Mouse (Mus musculus) heart, postnatal 36 days (tissue): ENCODE data around the gene Clptm1. TPM values are rescaled to one million over a fixed set of nuclear protein-coding genes. Genes with fewer than 3 reads are reported as not detected.

Source experiments
- DNase-seq, 2 experiments: peaks; one replicate each; pipeline ENCODE4 v3.0.0; 2021 to 2022
- intact Hi-C: fragments of 180-260 bp; cut with DNase I; formaldehyde crosslinking; loops from one replicate; pipeline ENCODE4 v1.15.1; 2025
- total RNA-seq, 2 experiments: library from RNA; stranded (reverse); gene quantifications; 2 replicates each; pipeline ENCODE4 v1.2.3; 2021

The Clptm1 gene
- total RNA-seq, 2 experiments from 2014 or later = 76.4 to 84.1 TPM

DNA sequence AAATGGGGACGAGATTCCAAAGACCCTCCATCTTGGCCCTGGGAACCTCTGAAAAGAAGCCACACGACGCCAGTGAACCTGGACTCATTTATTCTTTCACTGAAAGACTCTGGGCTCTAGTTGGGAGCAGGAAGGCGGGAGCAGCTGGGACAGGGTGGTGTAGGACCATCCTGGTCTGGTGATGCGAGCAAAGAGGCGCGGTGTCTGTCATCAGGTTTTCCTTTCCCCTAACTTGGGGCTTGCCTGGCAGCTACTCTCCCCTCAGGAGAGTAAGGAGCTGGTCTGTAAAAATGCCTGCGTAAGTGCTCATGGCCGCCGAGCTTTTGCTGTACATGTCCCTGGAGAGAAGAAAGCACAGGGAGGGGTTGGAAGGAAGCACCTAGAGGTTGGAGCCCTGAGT is 6.7 kb upstream of the Clptm1 start:
- DNase-seq = no peak
- intact Hi-C loops = no loop called here

GRCm38 (mm10) chr7:19668947-19669721 is 4.3 kb upstream of the Clptm1 start:
- intact Hi-C loops = loop anchor here (1.0 to 2.0 kb wide), 4 partner anchors 32 to 122 kb away; no protein-coding TSS in a partner anchor

GRCm38 (mm10) chr7:19667434-19667833 is 2.6 kb upstream of the Clptm1 start:
- intact Hi-C loops = no loop called here
- DNase-seq = no peak

More at GRCm38 (mm10) chr7:19668947-19669721, 4.3 kb upstream of the Clptm1 start:
- DNase-seq = peak; percentile 91 to 92

GRCm38 (mm10) chr7:19666750-19667149 is 1.9 kb upstream of the Clptm1 start:
- intact Hi-C loops = no loop called here

DNA sequence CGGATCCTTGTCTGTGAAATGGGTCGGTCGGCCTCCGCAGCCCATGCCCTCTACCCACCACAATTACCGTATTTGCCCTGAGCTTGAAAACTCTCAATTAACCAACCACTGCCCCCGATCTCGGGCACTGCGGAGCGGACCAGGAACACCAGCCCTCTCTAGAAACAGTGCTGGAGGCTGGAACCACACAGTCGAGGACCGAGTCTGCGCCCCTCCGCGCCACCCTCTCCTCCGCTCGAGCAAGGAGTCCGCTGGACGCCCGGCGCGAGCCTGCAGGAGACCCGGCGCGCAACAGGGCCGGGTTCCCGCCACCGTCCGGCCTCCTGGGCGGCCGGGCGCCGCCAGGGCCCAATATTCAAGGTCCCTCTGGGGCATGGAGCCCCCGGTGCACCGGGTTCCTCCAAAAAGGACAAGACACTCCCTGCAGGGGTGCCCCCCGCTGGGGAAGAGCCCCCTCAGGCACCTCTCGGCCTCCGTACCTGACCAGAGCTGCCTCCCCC is 328 bp downstream of the Clptm1 start:
- intact Hi-C loops = loop anchor here (1.0 kb wide), 1 partner anchor 36 kb away; no protein-coding TSS in a partner anchor
- DNase-seq = no peak

More at GRCm38 (mm10) chr7:19666750-19667149, 1.9 kb upstream of the Clptm1 start:
- DNase-seq = no peak

DNA sequence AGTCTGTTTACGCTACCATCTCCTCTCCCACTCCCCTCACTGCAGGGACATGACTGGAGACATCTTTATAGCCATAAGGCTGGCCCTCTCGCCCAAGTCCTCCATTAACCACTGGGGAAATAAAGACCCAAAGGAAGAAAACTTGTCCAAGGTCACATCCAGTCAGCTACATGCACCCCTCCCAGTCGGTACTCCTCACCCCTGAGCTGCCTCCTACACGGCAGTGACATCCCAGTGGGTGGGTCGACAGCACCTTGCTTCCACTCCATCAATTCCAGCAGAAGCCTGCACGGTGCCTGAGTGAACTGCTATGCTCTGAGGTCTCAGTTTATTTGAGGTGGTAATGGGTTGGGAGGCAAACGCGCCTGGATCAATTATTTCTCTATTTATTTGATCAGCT is 893 bp downstream of the Clptm1 start:
- no peak for DNase-seq
- intact Hi-C loops = loop anchor here (1.0 kb wide), 1 partner anchor 36 kb away; no protein-coding TSS in a partner anchor

DNA sequence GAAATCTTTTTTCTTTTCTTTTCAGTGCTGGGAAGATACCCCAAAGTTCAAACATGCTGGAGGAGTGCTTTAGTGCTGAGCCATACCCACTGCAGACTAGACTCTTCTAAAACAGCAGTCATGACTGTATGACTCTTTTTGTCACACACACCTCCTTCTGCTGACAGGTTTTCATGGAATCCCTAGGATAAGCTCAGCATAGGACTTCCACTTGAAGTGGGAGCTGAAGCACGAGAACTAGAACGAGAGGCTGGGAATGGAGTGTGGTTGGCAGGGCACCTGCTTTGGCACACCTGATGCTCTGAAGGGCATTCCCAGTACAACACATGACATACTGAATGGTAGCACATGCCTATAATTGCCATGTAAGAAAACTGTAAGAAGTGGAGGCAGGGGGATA is 12.2 kb downstream of the Clptm1 start:
- DNase-seq = peak; percentile 21 to 40
- intact Hi-C loops = no loop called here

DNA sequence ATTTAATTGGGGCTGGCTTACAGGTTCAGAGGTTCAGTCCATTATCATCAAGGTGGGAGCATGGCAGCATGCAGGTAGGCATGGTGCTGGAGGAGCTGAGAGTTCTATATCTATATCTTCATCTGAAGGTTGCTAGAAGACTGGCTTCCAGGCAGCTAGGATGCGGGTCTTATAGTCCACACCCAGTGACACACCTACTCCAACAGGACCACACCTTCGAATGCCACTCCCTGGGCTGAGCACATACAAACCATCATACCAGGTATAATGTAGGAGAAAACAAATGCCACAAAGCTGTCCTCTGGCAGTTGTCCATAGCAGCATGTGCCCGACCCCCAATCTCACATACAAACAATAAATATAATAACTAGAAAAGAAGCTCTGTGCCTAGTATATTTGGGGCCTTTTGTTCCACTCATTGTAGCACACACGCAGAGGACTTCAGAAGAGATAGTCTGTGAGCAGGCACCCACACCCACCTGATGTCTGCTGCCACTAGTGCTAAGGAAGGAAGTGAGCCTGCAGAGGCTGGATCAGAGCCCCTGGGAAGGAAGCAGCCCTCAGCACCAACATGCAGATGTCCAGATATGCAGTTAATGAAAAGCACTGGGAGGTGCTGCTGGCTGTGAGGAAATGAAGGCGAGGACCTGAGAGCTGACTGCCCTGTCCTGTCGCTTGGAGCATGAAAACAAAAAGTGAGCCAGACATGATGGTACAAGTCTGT is 13.6 kb downstream of the Clptm1 start:
- intact Hi-C loops = no loop called here
- no peak for DNase-seq

DNA sequence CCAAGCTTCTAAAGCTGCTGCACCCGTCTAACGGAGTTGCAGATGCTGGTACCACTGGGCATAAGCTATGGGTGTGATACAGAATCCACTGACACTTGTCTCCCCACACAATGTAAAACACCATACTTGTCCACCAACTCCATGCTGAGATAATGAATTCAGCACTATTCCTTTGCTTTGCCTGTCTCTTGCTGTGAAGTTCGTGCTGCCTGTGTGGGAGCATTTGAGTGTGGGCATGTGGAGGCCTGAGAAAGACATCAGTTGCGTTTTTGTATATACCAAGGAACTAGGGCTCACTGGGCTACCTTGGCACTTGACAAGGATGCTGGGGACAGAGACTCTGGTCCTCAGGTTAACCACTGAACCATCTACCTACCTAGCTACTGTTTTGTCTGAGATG is 23.6 kb downstream of the Clptm1 start:
- DNase-seq = no peak

DNA sequence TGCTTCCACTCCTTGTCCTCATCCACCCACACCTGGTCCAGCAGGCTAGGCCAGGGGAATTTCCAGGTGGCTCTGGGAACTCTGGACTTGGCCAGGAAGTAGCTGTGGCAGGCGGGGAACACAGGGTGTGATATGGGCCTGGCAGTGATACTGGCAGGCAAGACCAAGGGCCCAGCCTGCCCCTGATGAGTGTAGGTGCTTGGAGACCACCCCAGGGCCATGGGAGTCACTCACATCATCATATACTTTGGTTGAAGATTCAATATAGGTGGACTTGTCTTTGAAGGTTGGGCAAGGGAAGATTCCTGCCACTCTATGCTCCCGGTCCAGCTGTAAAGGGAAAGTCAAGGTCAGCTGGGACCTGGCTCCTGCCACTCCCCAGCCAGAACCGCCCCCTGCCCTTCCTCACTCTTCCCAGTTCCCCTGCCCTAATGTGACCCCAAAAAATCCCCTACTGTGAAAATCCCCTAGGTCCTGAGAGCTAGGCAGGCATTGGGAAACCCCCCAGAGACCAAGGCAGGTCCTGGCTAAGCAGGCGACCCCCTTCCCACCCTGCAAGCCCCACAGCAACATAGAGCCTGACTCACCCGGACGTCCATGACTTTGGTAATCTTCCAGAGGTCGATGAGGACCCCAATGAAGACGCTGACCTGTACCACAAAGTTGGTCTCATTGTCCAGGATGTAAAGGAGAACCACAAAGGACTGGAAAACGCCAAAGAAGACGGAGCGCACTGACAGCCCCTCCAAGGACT is 29.6 kb downstream of the Clptm1 start:
- DNase-seq = no peak
- intact Hi-C loops = no loop called here

More for the DNA sequence above, 23.6 kb downstream of the Clptm1 start:
- intact Hi-C loops = no loop called here

GRCm38 (mm10) chr7:19634591-19634990 is 30.2 kb downstream of the Clptm1 start:
- intact Hi-C loops = no loop called here
- no peak for DNase-seq

DNA sequence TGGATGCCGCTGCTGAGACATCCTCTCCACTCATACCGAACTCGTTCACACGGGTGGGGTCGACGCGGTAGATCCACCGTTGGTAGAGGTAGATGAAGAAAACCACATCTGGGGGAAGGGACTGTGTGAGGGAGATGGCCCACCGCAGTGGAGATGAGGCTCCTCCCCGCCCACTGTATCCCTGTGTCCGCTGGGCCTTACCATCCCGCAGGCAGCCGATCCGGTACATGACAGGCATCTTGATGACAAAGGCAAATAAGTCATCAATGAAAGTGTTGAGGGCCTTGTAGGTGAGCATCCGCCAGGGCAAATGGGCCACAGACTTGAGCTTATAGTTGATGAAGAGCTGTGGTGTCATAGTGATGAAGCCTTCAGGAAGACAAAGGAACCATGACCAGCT is 31.0 kb downstream of the Clptm1 start:
- intact Hi-C loops = no loop called here
- DNase-seq = no peak

DNA sequence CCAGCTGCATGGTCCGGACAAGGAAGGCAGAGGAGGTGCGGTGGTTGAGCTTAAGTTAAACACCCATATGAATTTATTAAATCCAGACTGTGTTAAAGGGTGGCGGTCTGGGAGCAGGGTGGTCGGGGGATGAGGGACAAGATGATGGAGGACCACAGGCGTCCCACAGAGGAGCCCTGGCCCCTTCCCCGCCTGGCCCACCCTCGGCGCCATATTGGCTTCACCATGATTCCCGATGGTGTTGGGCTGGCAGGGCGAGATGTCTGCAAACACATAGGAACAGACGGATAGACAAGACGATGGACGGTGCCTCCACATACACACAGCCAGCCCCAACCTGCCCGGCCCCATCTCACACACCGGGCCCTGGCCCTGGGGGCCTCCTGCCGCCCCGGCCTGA is 31.6 kb downstream of the Clptm1 start:
- intact Hi-C loops = no loop called here
- no peak for DNase-seq

GRCm38 (mm10) chr7:19632720-19633119 is 32.1 kb downstream of the Clptm1 start:
- intact Hi-C loops = no loop called here
- DNase-seq = no peak

DNA sequence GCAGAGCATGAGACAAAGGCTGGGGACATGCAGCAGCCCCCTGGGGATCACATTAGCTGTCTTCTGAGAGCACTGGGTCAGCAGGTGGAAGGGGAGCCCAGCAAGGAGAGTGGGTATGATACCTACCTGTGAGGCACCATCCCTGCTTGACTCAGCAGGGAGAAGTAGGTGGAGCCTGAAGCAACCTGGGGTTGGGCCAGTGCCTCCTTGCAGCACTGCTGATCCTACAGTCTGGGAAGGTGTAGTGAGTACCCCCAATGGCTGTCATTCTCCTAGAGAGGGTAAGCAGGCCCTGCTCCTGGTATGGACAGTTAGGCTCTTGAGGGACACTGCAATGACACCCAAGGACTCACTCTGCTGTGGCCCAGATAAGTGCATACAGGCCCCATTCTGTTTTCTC is 32.6 kb downstream of the Clptm1 start:
- DNase-seq = no peak
- intact Hi-C loops = no loop called here

DNA sequence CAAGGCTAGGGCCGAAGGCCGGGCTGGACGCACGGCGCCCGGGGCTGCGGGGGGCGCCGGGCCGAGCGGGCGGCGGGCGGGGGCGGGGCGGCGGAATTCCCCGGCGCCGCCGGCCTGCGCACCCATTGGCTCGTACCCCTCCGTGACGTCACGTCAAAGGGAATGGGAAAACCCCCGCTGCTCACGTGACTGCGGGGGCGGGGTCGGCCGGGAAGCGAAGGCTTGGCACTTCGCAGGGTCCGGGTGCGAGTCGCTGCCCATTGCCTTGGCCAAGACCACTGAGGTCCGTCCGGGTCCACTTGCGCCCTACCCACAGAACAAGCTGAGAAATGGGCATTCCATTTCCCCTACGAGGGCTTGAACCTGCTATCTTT is 35.5 kb downstream of the Clptm1 start, which contains the start of gene Relb:
Gene Relb (minus strand): TSS at position 78 of the 374 bp plus-strand sequence.
- peak; percentile 90 to 93 for DNase-seq
- intact Hi-C loops = no loop called here

- intact Hi-C loops = loop anchor here (1.0 kb wide), 1 partner anchor 36 kb away; no protein-coding TSS in a partner anchor
- DNase-seq = peak; percentile 95 to 96
These were observed 36.1 kb downstream of the Clptm1 start for GRCm38 (mm10) chr7:19628536-19629360.

DNA sequence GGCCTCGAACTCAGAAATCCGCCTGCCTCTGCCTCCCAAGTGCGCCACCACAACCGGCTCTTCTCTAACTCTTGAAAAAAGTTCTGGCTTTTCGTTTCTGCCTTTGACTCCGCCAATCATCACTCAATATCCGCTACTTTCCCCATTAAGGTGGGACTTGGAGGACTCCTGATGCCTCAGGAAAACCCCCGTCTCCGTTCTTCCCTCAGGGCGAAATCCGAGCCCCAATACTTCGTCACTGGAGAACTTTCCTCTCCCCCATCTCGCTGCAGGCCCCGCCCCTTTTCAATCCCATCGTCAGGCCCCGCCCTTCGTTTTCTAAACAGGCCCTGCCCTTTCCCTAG is 36.7 kb downstream of the Clptm1 start:
- no peak for DNase-seq
- intact Hi-C loops = loop anchor here (1.0 kb wide), 1 partner anchor 36 kb away; no protein-coding TSS in a partner anchor

GRCm38 (mm10) chr7:19627721-19628120 is 37.1 kb downstream of the Clptm1 start:
- intact Hi-C loops = loop anchor here (1.0 kb wide), 1 partner anchor 37 kb away; no protein-coding TSS in a partner anchor
- DNase-seq = no peak

DNA sequence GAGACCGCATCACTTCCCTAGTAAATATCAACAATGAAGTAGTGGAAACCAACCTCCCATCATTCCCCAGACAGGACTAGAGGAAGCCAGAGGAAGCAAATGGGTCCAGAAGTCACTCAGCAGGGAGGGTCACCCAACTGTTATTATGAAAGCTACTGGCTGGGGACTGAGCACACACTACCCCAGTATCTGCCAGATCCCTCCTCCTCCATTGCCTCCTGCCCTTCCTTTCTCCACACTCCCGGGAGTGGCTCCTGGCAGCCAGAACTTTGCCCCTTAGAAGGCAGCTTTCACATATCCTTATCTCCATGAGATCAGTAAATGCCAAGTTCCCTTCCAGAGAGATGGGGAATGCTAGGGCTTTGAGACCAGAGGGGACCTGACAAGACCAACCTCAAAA is 41.4 kb downstream of the Clptm1 start:
- intact Hi-C loops = no loop called here
- no peak for DNase-seq
